Mouse (Mus musculus) embryonic facial prominence, embryonic 14.5 days (tissue): ENCODE data around the gene Rspo1. TPM values are rescaled to one million over a fixed set of nuclear protein-coding genes. Genes with fewer than 3 reads are reported as not detected.

ENCODE experiments used
- ATAC-seq: fragments of 200-750 bp; cut with Nextera tagmentation; 2 replicates; pipeline ENCODE4 v1.8.0; 2017; ENCODE audit warnings: low read depth, moderate number of reproducible peaks, moderate TSS enrichment
- DNase-seq: peaks from one replicate; pipeline ENCODE4 v3.0.0-alpha.2; 2015; ENCODE audit warnings: low spot score
- H3K27ac ChIP-seq: fragments of 300-500 bp; sonication (generic); replicated peaks from 2 replicates; pipeline ENCODE4 v1.5.1; 2014; ENCODE audit warnings: low read depth, mild to moderate bottlenecking, low read length, moderate library complexity
- H3K27me3 ChIP-seq: fragments of 300-500 bp; sonication (generic); replicated peaks from 2 replicates; pipeline ENCODE4 v1.6.1; 2014; ENCODE audit warnings: low read length; ENCODE audit not compliant: control insufficient read depth, insufficient read depth
- H3K36me3 ChIP-seq: fragments of 300-500 bp; sonication (generic); 2 replicates; pipeline ENCODE4 v1.6.1; 2014; ENCODE audit warnings: low read length, mixed read lengths; ENCODE audit not compliant: control insufficient read depth, insufficient read depth
- H3K4me1 ChIP-seq: fragments of 300-500 bp; sonication (generic); 2 replicates; pipeline ENCODE4 v1.6.1; 2014; ENCODE audit warnings: antibody characterized with exemption, low read length; ENCODE audit not compliant: control insufficient read depth, insufficient read depth
- H3K4me2 ChIP-seq: fragments of 300-500 bp; sonication (generic); 2 replicates; pipeline ENCODE4 v1.6.1; 2014; ENCODE audit warnings: low read depth, mild to moderate bottlenecking, low read length, moderate library complexity, mixed read lengths
- H3K4me3 ChIP-seq: fragments of 300-500 bp; sonication (generic); 2 replicates; pipeline ENCODE4 v1.5.1; 2014; ENCODE audit warnings: low read depth, mild to moderate bottlenecking, low read length
- H3K9ac ChIP-seq: fragments of 300-500 bp; sonication (generic); 2 replicates; pipeline ENCODE4 v1.6.1; 2014; ENCODE audit warnings: low read depth, mild to moderate bottlenecking, low read length, moderate library complexity, mixed read lengths
- H3K9me3 ChIP-seq: fragments of 300-500 bp; sonication (generic); 2 replicates; pipeline ENCODE4 v1.6.1; 2016; ENCODE audit warnings: low read length; ENCODE audit not compliant: control insufficient read depth
- WGBS: fragments of 180-500 bp; shearing (Covaris S2); extraction: QIAGEN DNeasy Blood & Tissue Kit; methylation state at CpG from one replicate; pipeline ENCODE4 v1.1.7; 2014; 5-methylcytosine and 5-hydroxymethylcytosine counted together
- polyA plus RNA-seq: library from polyadenylated mRNA; unstranded; fragments of >200 nt; fragmentation: Nextera tagmentation; extraction: Ambion mirVana; gene quantifications from 2 replicates; pipeline ENCODE4 v1.2.1, GENCODE M21; 2014

Gene Rspo1
- polyA plus RNA-seq, 1 experiment from 2014 or later = 10.0 TPM

DNA sequence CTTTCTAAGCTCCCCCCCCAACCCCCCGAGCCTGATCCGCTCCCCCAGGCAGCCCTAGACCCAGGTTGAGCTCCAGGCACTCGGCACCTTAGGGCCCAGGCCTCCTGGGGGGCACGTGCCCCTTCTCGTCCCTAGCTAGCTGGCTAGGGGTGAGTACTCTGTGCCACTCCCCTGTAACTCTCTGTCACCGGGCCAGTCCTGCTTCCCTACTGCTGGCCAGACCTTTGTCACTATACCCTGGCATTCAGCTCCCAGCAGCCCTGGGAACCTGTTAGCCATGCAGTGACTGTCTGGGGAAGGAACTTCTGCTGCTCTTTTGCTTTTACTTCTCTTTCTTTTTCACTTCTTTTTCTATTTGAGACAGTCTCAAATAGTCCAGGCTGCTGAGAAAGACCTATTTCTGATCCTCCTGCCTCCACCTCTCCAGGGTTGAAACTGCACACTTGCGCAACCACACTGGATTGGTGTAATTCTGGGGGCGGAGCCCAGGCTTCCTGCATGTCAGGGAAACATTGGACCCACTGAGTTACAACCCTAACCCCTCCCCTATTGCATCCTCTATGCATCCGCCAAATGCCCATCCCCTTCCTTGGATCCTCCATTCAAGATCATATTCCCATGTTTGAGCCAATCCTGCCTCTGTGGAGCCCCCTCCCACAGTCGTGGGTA, 11.4 kb downstream of the Rspo1 start:
- H3K4me3 ChIP-seq = no peak overlapping the region
- ATAC-seq (no peak), DNase-seq (no peak)
- H3K9ac ChIP-seq = no peak overlapping the region
- no peak overlapping the region for H3K27ac ChIP-seq
- no peak overlapping the region for H3K4me2 ChIP-seq
- 71% methylated on average over 10 of the region's 10 CpGs for WGBS
- no peaks in the 10 kb centered on the region for H3K36me3 ChIP-seq
- no peaks in the 10 kb centered on the region for H3K4me1 ChIP-seq
- no peaks in the 10 kb centered on the region for H3K9me3 ChIP-seq
- H3K27me3 ChIP-seq = no peaks in the 10 kb centered on the region

- 81% methylated on average over 3 of the region's 3 CpGs for WGBS
- H3K36me3 ChIP-seq = no peaks in the 10 kb centered on the region
- H3K9me3 ChIP-seq = no peaks in the 10 kb centered on the region
- H3K9ac ChIP-seq = no peak overlapping the region
- H3K27me3 ChIP-seq = no peaks in the 10 kb centered on the region
- DNase-seq = no peak
- ATAC-seq = no peak
- H3K4me1 ChIP-seq = no peaks in the 10 kb centered on the region
- no peak overlapping the region for H3K4me3 ChIP-seq
- H3K27ac ChIP-seq = no peak overlapping the region
- no peak overlapping the region for H3K4me2 ChIP-seq
Measured at GRCm38 (mm10) chr4:124999548-124999947, 13.3 kb downstream of the Rspo1 start.

- 65% methylated on average over 8 of the region's 8 CpGs for WGBS
- Histone ChIP-seq H3K36me3 (no peaks in the 10 kb centered on the region), H3K4me2 (no peak overlapping the region), H3K27ac (no peak overlapping the region), H3K4me1 (no peaks in the 10 kb centered on the region), H3K27me3 (peaks cover 23% of the 10 kb centered on the region), H3K9me3 (no peaks in the 10 kb centered on the region), H3K4me3 (no peak overlapping the region), H3K9ac (no peak overlapping the region)
- ATAC-seq (no peak), DNase-seq (no peak)
Measured at GRCm38 (mm10) chr4:125002978-125003377, 16.7 kb downstream of the Rspo1 start.

- DNase-seq (no peak), ATAC-seq (no peak)
- Histone ChIP-seq H3K27ac (no peak overlapping the region), H3K9ac (no peak overlapping the region), H3K4me2 (no peak overlapping the region), H3K36me3 (no peaks in the 10 kb centered on the region), H3K27me3 (peaks cover 28% of the 10 kb centered on the region), H3K4me1 (no peaks in the 10 kb centered on the region), H3K4me3 (no peak overlapping the region), H3K9me3 (no peaks in the 10 kb centered on the region)
- 62% methylated on average over 12 of the region's 12 CpGs for WGBS
Measured at GRCm38 (mm10) chr4:125004886-125005285, 18.7 kb downstream of the Rspo1 start.

DNA sequence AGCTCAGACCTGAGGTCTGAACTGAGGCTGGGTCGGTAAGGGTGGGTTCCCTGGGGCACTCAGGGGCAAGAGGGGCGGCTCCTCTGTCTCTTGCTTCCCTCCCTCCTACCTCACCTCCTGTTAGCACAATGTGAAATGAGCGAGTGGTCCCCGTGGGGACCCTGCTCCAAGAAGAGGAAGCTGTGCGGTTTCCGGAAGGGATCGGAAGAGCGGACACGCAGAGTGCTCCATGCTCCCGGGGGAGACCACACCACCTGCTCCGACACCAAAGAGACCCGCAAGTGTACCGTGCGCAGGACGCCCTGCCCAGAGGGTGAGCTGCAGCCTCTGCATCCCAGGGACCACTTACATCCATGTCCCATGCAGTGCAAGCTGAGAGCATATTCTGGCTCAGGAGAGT, 21.2 kb downstream of the Rspo1 start:
- H3K4me1 ChIP-seq = no peaks in the 10 kb centered on the region
- no peaks in the 10 kb centered on the region for H3K9me3 ChIP-seq
- H3K9ac ChIP-seq = no peak overlapping the region
- WGBS = 40% methylated on average over 14 of the region's 15 CpGs
- no peak for DNase-seq
- no peak overlapping the region for H3K27ac ChIP-seq
- ATAC-seq = no peak
- H3K27me3 ChIP-seq = peaks cover 28% of the 10 kb centered on the region
- no peaks in the 10 kb centered on the region for H3K36me3 ChIP-seq
- no peak overlapping the region for H3K4me3 ChIP-seq
- no peak overlapping the region for H3K4me2 ChIP-seq

DNA sequence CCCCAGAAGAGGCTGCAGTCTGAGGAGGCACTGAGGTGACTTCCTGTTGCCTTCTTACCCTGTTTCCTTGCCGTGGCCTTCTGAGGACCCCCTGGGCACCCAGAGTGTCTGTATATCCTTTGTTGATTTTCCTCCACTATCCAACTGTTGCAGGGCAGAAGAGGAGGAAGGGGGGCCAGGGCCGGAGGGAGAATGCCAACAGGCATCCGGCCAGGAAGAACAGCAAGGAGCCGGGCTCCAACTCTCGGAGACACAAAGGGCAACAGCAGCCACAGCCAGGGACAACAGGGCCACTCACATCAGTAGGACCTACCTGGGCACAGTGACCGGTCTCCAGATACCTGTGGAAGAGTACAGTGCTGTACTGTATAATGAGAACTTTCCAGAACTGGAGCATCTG, 22.0 kb downstream of the Rspo1 start:
- H3K9me3 ChIP-seq = no peaks in the 10 kb centered on the region
- H3K4me2 ChIP-seq = no peak overlapping the region
- H3K27ac ChIP-seq = no peak overlapping the region
- no peak for DNase-seq
- WGBS = 57% methylated on average over 6 of the region's 6 CpGs
- no peak overlapping the region for H3K9ac ChIP-seq
- 0 out of 2 replicates have a peak, but pooled peaks have one; percentile 44 for ATAC-seq
- H3K36me3 ChIP-seq = no peaks in the 10 kb centered on the region
- peaks cover 28% of the 10 kb centered on the region for H3K27me3 ChIP-seq
- no peak overlapping the region for H3K4me3 ChIP-seq
- H3K4me1 ChIP-seq = no peaks in the 10 kb centered on the region

- no peaks in the 10 kb centered on the region for H3K9me3 ChIP-seq
- peaks cover 28% of the 10 kb centered on the region for H3K27me3 ChIP-seq
- no peak overlapping the region for H3K4me3 ChIP-seq
- H3K36me3 ChIP-seq = no peaks in the 10 kb centered on the region
- no peak overlapping the region for H3K9ac ChIP-seq
- H3K4me2 ChIP-seq = no peak overlapping the region
- no peaks in the 10 kb centered on the region for H3K4me1 ChIP-seq
- H3K27ac ChIP-seq = no peak overlapping the region
- no peak for ATAC-seq
- 57% methylated on average over 8 of the region's 8 CpGs for WGBS
- peak; percentile 42 for DNase-seq
Measured at GRCm38 (mm10) chr4:125008712-125009111, 22.5 kb downstream of the Rspo1 start.

DNA sequence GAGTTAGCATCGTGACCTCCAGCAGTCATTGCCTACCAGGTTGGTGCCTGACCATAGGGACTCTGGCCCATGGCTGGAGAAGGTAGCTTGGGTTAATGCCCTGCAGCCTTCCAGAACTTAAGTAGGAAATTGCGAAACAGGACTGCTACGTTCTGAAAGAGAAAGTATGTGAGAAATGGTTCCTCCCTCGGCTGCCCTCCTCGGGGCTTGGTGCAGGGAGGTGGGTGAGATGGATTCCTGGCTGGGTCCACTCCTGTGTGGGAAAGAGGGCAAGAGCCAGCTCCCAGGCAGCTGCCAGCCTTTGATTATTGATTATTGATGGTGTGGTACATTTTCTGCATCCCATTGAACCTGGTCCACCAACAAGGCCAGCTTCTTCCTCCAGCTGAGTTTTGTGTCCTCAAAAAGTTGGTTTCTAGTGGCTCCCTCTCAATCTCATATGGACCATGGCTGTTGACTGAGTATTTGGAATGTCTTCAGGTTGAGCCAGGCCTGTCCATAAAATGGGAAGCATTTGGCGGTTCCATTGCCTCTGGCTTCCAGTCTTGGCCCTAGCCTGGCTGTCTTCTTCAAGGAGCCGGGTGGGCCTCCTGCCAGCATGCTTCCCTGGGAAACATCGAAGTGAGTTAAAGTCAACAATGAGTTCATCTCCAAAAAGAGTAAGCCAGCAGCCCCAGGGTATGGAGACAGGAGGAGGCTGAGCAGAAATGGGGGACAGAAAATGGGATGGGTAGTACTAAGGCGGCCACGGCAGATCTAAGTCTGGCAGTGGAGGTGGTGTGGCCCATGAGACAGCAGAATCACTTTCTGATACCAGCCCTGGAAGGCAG, 29.8 kb downstream of the Rspo1 start, which contains the start of gene Gnl2:
TSS of gene Gnl2 (plus strand) at position 780 of the 830 bp plus-strand sequence.
- no peak for ATAC-seq
- WGBS = 77% methylated on average over 10 of the region's 10 CpGs
- Histone ChIP-seq H3K27ac (no peak within 1 kb of the TSS), H3K36me3 (no peaks in the 10 kb centered on the region), H3K27me3 (peaks cover 7% of the 10 kb centered on the region; the same call in 1 of the 2 replicates), H3K4me1 (no peaks in the 10 kb centered on the region; the same call in 1 of the 2 replicates), H3K9me3 (no peaks in the 10 kb centered on the region), H3K4me3 (no peak within 1 kb of the TSS), H3K4me2 (no peak within 1 kb of the TSS), H3K9ac (no peak within 1 kb of the TSS)
- peak; percentile 51 for DNase-seq
